Comparison of ENCODE assay signal across 1 mouse cellular context in genomic region chr9:45022800-45023199, GRCm38 (mm10).
A peak's percentile ranks its signal among the peaks of the same experiment; 100 is the strongest.
TF ChIP-seq lines count a peak whose summit lies in the region.

No protein-coding gene starts in this region.

TF ChIP-seq in CH12.LX, 34 proteins besides CTCF, POLR2A, EP300 and RAD21:
- TF ChIP-seq RCOR1 (conservative IDR thresholded peaks at IDR 0.05; ENCODE audit: low read depth, low read length) (no peak), CHD1 (IDR thresholded peaks at IDR 0.05; ENCODE audit: low read depth, low read length) (no peak), NELFE (IDR thresholded peaks at IDR 0.05; ENCODE audit: low read depth, low read length) (peak; percentile 11; the same call in 1 of the 2 replicates), JUN (IDR thresholded peaks at IDR 0.05; ENCODE audit: insufficient read depth, low read depth, low read length) (no peak), CHD2 (IDR thresholded peaks at IDR 0.05; ENCODE audit: low read length) (no peak), POLR2AphosphoS2 (IDR thresholded peaks at IDR 0.05; ENCODE audit: low read depth, low read length) (no peak), TCF12 (IDR thresholded peaks at IDR 0.05; ENCODE audit: low read depth, low read length) (no peak), BHLHE40 (IDR thresholded peaks at IDR 0.05; ENCODE audit: low read depth, low read length) (no peak), SMC3 (IDR thresholded peaks at IDR 0.05; ENCODE audit: low read depth, low read length) (peak; percentile 99), USF1 (IDR thresholded peaks at IDR 0.05; ENCODE audit: low read depth, low read length) (no peak), ZC3H11A (IDR thresholded peaks at IDR 0.05; ENCODE audit: low read depth, low read length) (peak; percentile 97), E2F4 (IDR thresholded peaks at IDR 0.05; ENCODE audit: insufficient replicate concordance, low read depth, low read length) (no peak), TBP (conservative IDR thresholded peaks at IDR 0.05; ENCODE audit: low read depth, low read length) (no peak), ZKSCAN1 (IDR thresholded peaks at IDR 0.05; ENCODE audit: borderline replicate concordance, low read depth, low read length) (no peak), NRF1 (IDR thresholded peaks at IDR 0.05; ENCODE audit: low read depth, low read length) (no peak), ZMIZ1 (IDR thresholded peaks at IDR 0.05; ENCODE audit: low read depth, low read length) (no peak), MAX (IDR thresholded peaks at IDR 0.05; ENCODE audit: low read length) (no peak), MAZ (IDR thresholded peaks at IDR 0.05; ENCODE audit: low read depth, low read length) (no peak), USF2 (conservative IDR thresholded peaks at IDR 0.05; ENCODE audit: low read depth, low read length) (no peak), HCFC1 (IDR thresholded peaks at IDR 0.05; ENCODE audit: low read depth, low read length) (no peak), JUND (conservative IDR thresholded peaks at IDR 0.05; ENCODE audit: low read depth, low read length) (no peak), IRF4 (IDR thresholded peaks at IDR 0.05; ENCODE audit: low read depth, low read length) (peak; percentile 57; the same call in 1 of the 2 replicates)
